Mouse (Mus musculus) forebrain, embryonic 12.5 days (tissue): ENCODE data around the gene Tmem265. TPM values are rescaled to one million over a fixed set of nuclear protein-coding genes. Genes with fewer than 3 reads are reported as not detected.

Experiments
- ATAC-seq: fragments of 200-750 bp; cut with Nextera tagmentation; 2 replicates; pipeline ENCODE4 v1.8.0; 2017; ENCODE audit warnings: moderate TSS enrichment; ENCODE audit not compliant: low FRiP score
- H3K27ac ChIP-seq: fragments of 300-500 bp; sonication (generic); 2 replicates; pipeline ENCODE4 v1.5.1; 2016; ENCODE audit warnings: mild to moderate bottlenecking
- H3K27me3 ChIP-seq: fragments of 300-500 bp; sonication (generic); 2 replicates; pipeline ENCODE4 v1.6.1; 2016; ENCODE audit warnings: mild to moderate bottlenecking
- H3K36me3 ChIP-seq: fragments of 300-500 bp; sonication (generic); replicated peaks from 2 replicates; pipeline ENCODE4 v1.6.1; 2016; ENCODE audit warnings: mild to moderate bottlenecking
- H3K4me1 ChIP-seq: fragments of 300-500 bp; sonication (generic); 2 replicates; pipeline ENCODE4 v1.6.1; 2016
- H3K4me2 ChIP-seq: fragments of 300-500 bp; sonication (generic); 2 replicates; pipeline ENCODE4 v1.6.1; 2016; ENCODE audit warnings: mild to moderate bottlenecking, moderate library complexity
- H3K4me3 ChIP-seq: fragments of 300-500 bp; sonication (generic); replicated peaks from 2 replicates; pipeline ENCODE4 v1.5.1; 2016; ENCODE audit warnings: mild to moderate bottlenecking
- H3K9ac ChIP-seq: fragments of 300-500 bp; sonication (generic); 2 replicates; pipeline ENCODE4 v1.6.1; 2016; ENCODE audit warnings: mild to moderate bottlenecking
- H3K9me3 ChIP-seq: fragments of 300-500 bp; sonication (generic); 2 replicates; pipeline ENCODE4 v1.6.1; 2016
- WGBS: fragments of 180-500 bp; shearing (Covaris S2); methylation state at CpG from one replicate; pipeline ENCODE4 v1.1.7; 2016; 5-methylcytosine and 5-hydroxymethylcytosine counted together
- polyA plus RNA-seq: library from polyadenylated mRNA; unstranded; fragments of >200 nt; fragmentation: Nextera tagmentation; extraction: Ambion mirVana; gene quantifications from 2 replicates; pipeline ENCODE4 v1.2.1, GENCODE M21; 2016

Gene Tmem265
- polyA plus RNA-seq: 4.2 and 4.7 TPM in 2 replicates

DNA sequence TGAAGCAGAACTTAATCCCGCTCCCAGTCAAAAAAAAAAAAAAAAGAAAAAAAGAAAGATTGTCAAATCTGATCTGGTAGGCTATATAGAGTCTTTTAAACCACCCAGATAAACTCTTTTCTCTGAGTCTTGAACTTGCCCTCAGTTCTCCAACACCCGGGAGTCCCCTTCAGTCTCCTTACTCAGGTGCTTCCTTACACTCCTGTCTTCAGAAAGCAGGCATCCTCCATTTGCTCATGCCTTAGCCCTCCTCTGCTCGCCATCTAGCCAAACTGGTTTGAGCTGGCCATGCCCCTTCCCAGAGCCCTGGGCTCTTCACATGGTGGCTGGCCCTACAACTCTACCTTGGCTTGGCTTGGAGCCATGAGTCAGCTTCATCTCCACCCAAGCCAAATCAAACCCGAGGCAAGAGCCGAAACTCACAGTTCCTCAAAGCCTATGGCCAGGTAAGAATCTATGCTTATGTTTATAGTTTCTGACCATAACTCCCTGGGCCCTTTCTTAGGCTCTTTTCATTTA is at the start of gene Tmem265:
Gene Tmem265 (plus strand): TSS at position 51 of the 519 bp plus-strand sequence.
- H3K36me3 ChIP-seq: peaks cover 81% of the 10 kb centered on the region
- no peak within 1 kb of the TSS for H3K4me2 ChIP-seq
- H3K4me1 ChIP-seq: no peaks in the 10 kb centered on the region
- no peak within 1 kb of the TSS for H3K27ac ChIP-seq
- ATAC-seq: no peak
- H3K9me3 ChIP-seq: no peaks in the 10 kb centered on the region
- H3K27me3 ChIP-seq: no peaks in the 10 kb centered on the region
- 93% methylated on average over 5 of the region's 5 CpGs for whole genome bisulfite sequencing
- H3K9ac ChIP-seq: no peak within 1 kb of the TSS
- H3K4me3 ChIP-seq: no peak within 1 kb of the TSS

DNA sequence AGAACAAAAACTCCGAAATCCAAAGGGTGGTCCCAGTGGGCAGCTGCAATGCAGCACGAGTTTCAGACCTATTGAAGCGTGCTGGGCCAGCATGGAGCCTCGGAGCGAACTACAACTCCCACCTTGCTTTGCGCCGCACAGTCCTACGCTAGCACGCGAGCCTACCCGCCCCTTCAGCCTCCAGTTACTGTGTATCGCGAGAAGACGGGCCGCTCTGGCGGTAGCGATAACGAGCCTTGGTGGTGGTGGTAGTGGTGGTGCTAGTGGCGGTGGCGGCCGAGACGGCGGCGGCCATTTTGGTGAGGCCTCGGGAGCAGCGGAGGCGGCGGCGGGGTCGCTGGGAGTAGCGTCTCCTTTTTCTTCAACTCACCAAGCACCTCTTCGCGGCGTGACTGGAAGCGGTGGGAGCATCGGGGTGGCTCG is 49.4 kb upstream of the Tmem265 start, which contains the start of gene Srcap:
Gene Srcap (plus strand): TSS at position 176 of the 423 bp plus-strand sequence.
- H3K4me1 ChIP-seq: peaks cover 22% of the 10 kb centered on the region
- no peaks in the 10 kb centered on the region for H3K9me3 ChIP-seq
- peak within 1 kb of the TSS; percentile 66 for H3K4me2 ChIP-seq
- peak within 1 kb of the TSS; percentile 85 for H3K4me3 ChIP-seq
- peak within 1 kb of the TSS; percentile 98 for H3K27ac ChIP-seq
- peak; percentile 98 for ATAC-seq
- H3K9ac ChIP-seq: peak within 1 kb of the TSS; percentile 88
- no peaks in the 10 kb centered on the region for H3K27me3 ChIP-seq
- under 1% methylated on average over 37 of the region's 37 CpGs for WGBS
- peaks cover 21% of the 10 kb centered on the region for H3K36me3 ChIP-seq

DNA sequence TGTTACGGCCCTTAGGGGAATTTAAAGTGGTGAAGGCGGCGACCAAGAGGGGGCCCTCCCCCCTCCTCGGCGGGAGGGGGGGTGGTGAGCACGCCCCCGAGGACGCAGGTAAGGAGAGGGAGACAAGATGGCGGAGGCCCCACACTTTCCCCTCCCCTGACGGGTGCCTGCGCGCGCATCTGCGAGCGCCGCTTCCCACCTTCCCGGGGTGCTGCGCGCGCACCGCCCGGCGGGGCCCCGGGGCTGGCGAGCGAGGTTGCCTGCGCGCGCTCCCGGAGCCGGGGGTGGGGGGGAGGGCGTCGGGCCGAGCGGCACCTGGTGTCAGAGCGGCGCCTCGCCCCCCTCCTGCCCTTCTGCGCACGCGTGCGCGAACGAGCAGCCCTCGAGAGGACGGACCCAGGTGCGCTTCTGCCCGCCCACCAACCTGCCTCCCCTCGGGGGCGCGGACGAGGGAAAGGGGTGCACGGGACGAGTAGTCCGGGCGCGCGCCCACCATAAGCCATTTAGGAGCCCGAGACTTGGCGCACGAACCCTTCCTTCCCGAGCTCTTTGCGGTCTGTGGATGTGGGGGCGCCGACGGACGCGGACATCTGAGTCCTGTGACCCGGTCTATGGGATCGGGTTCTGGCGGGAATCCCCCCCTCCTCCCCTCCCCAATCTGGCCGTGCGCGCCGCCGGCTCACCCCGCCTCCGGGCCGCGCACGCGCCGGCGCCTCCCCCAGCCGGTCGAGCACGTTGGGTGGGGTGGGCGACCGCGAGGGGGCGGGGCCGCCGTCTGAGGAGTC is 48.8 kb upstream of the Tmem265 start:
- peaks cover 22% of the 10 kb centered on the region for H3K4me1 ChIP-seq
- peak; percentile 85 for ATAC-seq
- WGBS: under 1% methylated on average over 67 of the region's 93 CpGs
- peak overlapping the region; percentile 98 for H3K27ac ChIP-seq
- no peaks in the 10 kb centered on the region for H3K9me3 ChIP-seq
- H3K4me2 ChIP-seq: peak overlapping the region; percentile 66
- peak overlapping the region; percentile 85 for H3K4me3 ChIP-seq
- H3K9ac ChIP-seq: peak overlapping the region; percentile 88
- H3K36me3 ChIP-seq: peaks cover 27% of the 10 kb centered on the region
- no peaks in the 10 kb centered on the region for H3K27me3 ChIP-seq

DNA sequence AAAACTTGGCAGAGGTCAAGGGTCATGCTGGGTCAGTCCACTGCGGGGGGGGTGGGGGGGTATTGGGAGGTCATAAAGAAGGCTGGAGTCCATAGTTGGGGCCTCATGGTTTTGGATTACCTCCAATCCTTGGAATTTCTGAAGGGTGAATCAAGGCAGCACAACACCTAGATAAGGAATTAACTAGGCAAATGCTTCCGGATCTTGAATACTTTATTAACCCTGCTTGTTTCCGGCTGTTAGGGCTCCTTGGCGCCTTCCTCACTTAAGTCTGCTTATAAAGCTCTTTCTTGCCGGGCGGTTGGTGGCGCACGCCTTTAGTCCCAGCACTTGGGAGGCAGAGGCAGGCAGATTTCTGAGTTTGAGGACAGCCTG is 48.2 kb upstream of the Tmem265 start:
- no peak for ATAC-seq
- H3K4me3 ChIP-seq: peak overlapping the region; percentile 85
- peak overlapping the region; percentile 66 for H3K4me2 ChIP-seq
- no peaks in the 10 kb centered on the region for H3K9me3 ChIP-seq
- peaks cover 33% of the 10 kb centered on the region for H3K36me3 ChIP-seq
- peaks cover 22% of the 10 kb centered on the region for H3K4me1 ChIP-seq
- H3K27ac ChIP-seq: peak overlapping the region; percentile 98
- WGBS: 50% methylated on average over 8 of the region's 8 CpGs
- no peaks in the 10 kb centered on the region for H3K27me3 ChIP-seq
- peak overlapping the region; percentile 88 for H3K9ac ChIP-seq

DNA sequence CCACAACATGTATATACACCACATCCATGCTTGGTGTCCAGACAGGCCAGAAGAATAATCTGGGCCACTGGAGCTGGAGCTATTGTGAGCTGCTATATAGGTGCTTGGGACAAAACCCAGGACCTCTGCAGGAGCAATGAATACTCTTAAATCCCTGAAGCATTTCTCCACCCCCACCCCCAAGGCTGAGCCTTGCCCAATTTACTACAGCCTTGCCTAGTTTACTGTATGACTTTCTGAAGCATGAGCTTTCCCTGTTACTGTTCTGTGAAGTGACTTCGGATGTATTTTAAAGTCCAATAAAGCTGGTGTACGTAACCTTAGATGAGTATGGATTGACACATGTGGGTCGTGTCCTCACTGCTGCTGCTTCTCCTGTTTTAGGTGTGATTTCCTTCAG is 47.4 kb upstream of the Tmem265 start:
- H3K27ac ChIP-seq: no peak overlapping the region
- 89% methylated on average over 3 of the region's 3 CpGs for WGBS
- H3K9me3 ChIP-seq: no peaks in the 10 kb centered on the region
- H3K4me1 ChIP-seq: peaks cover 22% of the 10 kb centered on the region
- 0 out of 2 replicates have a peak overlapping the region, but pooled peaks have one; percentile 8 for H3K9ac ChIP-seq
- H3K4me2 ChIP-seq: peak overlapping the region; percentile 66
- peak overlapping the region; percentile 85 for H3K4me3 ChIP-seq
- H3K36me3 ChIP-seq: peaks cover 39% of the 10 kb centered on the region
- no peak for ATAC-seq
- no peaks in the 10 kb centered on the region for H3K27me3 ChIP-seq

DNA sequence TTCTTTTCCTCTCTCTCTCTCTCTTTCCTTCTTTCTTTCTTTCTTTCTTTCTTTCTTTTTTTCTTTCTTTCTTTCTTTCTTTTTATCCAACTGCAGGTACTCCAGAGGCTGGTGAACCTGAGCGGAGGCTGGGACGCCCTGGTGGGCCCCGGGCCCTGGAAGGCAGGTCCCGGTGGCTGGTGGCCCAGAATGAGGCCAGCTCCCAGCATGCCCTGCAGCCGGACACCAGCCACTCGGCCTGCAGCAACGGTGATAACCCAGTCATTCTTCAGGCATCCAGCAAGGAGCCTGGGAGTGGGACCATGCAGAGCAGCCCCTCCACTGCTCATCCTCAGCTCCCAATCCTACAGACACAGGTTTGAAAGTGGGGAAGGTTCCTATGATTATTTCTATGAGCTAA is 45.3 kb upstream of the Tmem265 start:
- Histone ChIP-seq H3K36me3 (peaks cover 56% of the 10 kb centered on the region), H3K9ac (no peak overlapping the region), H3K9me3 (no peaks in the 10 kb centered on the region), H3K27me3 (no peaks in the 10 kb centered on the region), H3K4me3 (no peak overlapping the region), H3K4me1 (peaks cover 22% of the 10 kb centered on the region), H3K27ac (no peak overlapping the region), H3K4me2 (no peak overlapping the region)
- WGBS: 94% methylated on average over 7 of the region's 7 CpGs
- no peak for ATAC-seq

DNA sequence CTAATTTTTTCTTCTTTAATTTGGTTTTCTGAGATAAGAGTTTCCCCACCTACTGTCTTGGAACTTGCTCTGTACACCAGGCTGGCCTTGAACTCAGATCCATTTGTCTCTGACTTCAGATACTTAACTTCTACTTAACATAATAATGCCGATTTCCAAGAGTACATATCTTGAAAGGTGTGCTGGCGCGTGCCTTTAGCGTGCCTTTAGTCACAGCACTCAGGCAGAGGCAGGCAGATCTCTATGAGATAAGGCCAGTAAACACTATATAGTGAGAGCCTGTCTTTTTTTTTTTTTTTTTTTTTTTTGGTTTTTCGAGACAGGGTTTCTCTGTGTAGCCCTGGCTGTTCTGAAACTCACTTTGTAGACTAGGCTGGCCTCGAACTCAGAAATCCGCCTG is 44.8 kb upstream of the Tmem265 start:
- H3K4me1 ChIP-seq: peaks cover 18% of the 10 kb centered on the region
- no peak overlapping the region for H3K9ac ChIP-seq
- no peaks in the 10 kb centered on the region for H3K9me3 ChIP-seq
- no peak overlapping the region for H3K4me2 ChIP-seq
- H3K4me3 ChIP-seq: no peak overlapping the region
- WGBS: 94% methylated on average over 7 of the region's 7 CpGs
- H3K36me3 ChIP-seq: peaks cover 61% of the 10 kb centered on the region
- no peaks in the 10 kb centered on the region for H3K27me3 ChIP-seq
- no peak for ATAC-seq
- no peak overlapping the region for H3K27ac ChIP-seq

DNA sequence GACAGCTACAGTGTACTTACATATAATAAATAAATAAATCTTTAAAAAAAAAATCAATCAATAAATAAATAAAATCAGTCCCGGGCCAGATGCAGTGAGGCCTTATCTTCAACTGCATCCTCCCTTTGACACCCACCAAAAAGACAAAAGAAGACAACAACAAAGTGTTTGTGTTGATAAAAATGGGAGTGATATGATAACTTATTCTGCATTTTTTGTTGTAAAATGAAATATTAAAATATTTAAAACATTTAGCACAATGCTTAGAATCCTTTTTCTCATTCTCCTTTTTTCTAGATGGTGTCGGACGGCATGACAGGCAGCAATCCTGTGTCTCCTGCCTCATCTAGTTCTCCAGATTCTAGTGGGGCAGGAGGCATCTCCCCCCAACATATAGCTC is 41.9 kb upstream of the Tmem265 start, which contains the start of gene Gm42715:
Gene Gm42715 (plus strand): TSS at position 301 of the 400 bp plus-strand sequence.
- Histone ChIP-seq H3K27ac (no peak within 1 kb of the TSS), H3K4me2 (no peak within 1 kb of the TSS), H3K27me3 (no peaks in the 10 kb centered on the region), H3K4me1 (no peaks in the 10 kb centered on the region), H3K4me3 (no peak within 1 kb of the TSS), H3K36me3 (peaks cover 85% of the 10 kb centered on the region), H3K9me3 (no peaks in the 10 kb centered on the region), H3K9ac (no peak within 1 kb of the TSS)
- WGBS: over 99% methylated on average over 3 of the region's 3 CpGs
- no peak for ATAC-seq

DNA sequence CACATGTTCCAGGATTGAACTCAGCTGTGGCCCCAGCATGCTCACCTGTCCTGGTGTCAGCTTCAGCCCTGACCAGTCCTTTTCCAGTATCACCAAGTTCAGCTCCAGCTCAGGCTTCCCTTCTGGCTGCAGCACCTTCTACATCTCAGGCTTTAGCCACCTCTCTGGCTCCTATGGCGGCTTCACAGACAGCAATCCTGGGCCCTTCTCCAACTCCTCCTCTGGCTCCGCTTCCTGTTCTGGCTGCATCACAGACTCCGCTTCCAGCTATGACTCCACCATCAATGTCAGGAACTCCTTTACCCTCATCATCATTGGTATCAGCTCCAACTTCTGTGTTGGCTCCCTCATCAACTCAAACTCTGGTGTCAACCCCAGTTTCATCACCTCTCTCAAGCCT is 19.5 kb upstream of the Tmem265 start:
- no peaks in the 10 kb centered on the region for H3K4me1 ChIP-seq
- H3K27ac ChIP-seq: no peak overlapping the region
- no peak overlapping the region for H3K4me2 ChIP-seq
- no peaks in the 10 kb centered on the region for H3K27me3 ChIP-seq
- WGBS: 100% methylated on average over 3 of the region's 3 CpGs
- H3K36me3 ChIP-seq: peaks cover 94% of the 10 kb centered on the region
- no peak overlapping the region for H3K9ac ChIP-seq
- no peaks in the 10 kb centered on the region for H3K9me3 ChIP-seq
- no peak for ATAC-seq
- no peak overlapping the region for H3K4me3 ChIP-seq

DNA sequence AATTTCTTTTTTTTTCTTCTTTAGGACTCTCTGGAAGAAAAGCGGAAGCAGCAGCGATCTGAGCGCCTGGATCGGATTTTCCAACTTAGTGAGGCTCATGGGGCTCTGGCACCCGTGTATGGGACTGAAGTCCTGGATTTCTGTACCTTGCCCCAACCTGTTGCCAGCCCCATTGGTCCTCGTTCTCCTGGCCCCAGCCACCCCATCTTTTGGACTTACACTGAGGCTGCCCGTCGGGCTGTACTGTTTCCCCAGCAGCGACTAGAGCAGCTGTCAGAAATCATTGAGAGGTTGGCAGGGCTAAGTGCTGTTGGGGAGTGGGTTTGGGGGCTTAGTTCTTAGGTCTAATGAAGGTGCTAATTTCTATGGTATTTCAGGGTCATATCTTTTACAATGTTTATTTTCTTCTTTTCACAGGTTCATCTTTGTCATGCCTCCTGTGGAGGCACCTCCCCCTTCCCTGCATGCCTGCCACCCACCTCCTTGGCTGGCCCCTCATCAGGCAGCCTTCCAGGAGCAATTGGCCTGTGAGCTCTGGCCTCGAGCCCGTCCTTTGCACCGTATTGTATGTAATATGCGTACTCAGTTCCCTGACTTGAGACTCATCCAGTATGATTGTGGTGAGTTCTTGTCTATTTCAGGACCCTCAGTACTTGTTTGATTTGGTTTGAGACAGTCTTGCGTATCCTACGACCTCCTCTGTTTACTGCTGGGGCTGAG is 11.9 kb upstream of the Tmem265 start:
- 93% methylated on average over 15 of the region's 15 CpGs for WGBS
- Histone ChIP-seq H3K27me3 (no peaks in the 10 kb centered on the region), H3K36me3 (peaks cover 78% of the 10 kb centered on the region), H3K9ac (no peak overlapping the region), H3K9me3 (no peaks in the 10 kb centered on the region), H3K4me1 (no peaks in the 10 kb centered on the region), H3K4me2 (no peak overlapping the region), H3K4me3 (no peak overlapping the region), H3K27ac (no peak overlapping the region)
- ATAC-seq: no peak

DNA sequence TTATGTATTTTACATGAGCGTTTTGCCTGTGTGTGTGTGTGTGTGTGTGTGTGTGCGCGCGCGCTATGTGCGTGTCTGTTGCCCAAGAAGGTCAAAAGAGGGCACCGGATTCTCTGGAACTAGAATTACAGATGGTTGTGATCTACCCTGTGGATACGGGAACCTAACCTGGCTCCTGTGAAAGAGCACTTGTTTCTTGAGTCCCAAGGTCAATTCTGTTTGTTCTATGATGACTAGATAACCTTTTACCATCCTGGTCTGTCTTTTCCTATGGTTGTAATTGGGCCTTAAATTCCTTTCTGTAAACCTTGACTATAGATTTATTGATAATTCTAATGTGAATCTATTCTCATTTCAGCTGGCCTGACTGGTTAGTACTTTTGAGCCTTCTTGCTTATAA is 9.6 kb upstream of the Tmem265 start:
- Histone ChIP-seq H3K9ac (no peak overlapping the region), H3K4me1 (no peaks in the 10 kb centered on the region), H3K27me3 (no peaks in the 10 kb centered on the region), H3K36me3 (peaks cover 80% of the 10 kb centered on the region), H3K9me3 (no peaks in the 10 kb centered on the region), H3K4me2 (no peak overlapping the region), H3K27ac (no peak overlapping the region), H3K4me3 (no peak overlapping the region)
- ATAC-seq: no peak
- 94% methylated on average over 8 of the region's 8 CpGs for WGBS

DNA sequence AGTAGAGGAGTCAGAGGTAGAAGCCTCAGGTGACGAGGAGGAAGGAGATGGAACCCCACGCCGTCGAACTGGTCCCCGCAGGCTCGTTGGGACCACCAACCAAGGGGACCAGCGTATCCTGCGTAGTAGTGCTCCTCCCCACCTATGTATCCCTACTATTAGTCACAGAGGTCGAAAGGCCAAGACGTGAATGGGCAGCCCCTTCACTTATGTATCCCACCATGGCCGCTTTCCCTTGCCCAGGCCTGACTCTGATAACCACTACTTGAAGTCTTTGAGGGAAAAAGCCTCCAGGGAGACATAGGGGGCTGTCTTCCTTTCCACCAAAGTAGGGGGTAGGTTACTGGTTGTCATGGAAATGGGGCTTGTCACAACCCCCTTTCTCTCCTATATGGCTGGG is 610 bp upstream of the Tmem265 start:
- Histone ChIP-seq H3K27me3 (no peaks in the 10 kb centered on the region), H3K36me3 (peaks cover 82% of the 10 kb centered on the region), H3K9me3 (no peaks in the 10 kb centered on the region), H3K4me2 (no peak overlapping the region), H3K27ac (no peak overlapping the region), H3K4me3 (no peak overlapping the region), H3K9ac (no peak overlapping the region), H3K4me1 (no peaks in the 10 kb centered on the region)
- WGBS: 92% methylated on average over 11 of the region's 11 CpGs
- ATAC-seq: no peak
